Comparison of ENCODE assay signal across 10 mouse cellular contexts in the genomic region with DNA sequence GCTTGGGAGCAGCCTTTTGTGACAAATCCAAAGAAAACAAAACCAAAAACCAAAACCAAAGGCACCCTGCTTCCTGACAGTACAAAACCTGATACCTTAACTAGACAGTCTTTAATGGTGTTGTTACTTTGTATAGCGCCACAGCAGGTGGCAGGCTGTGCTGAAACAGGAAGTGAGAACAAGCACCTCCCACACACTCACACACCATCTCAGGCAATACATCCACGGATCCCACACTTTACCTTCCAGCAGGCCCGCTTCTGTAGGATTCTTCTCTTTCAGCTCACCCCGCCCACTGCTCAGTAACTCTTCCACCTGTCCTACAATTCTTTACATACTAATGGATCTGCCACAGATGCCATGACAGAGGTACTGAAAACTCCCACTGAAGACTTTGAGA. TPM values are rescaled to one million over a fixed set of nuclear protein-coding genes. Genes with fewer than 3 reads are reported as not detected.
DNase-seq lines count a peak whose midpoint lies in the region; ATAC-seq lines count a peak whose summit lies in the region.
"Had no signal": no experiment of that assay in that cellular context is flagged by ENCODE, and none has a peak within 500 bp of the region (broad histone marks: within the 10 kb centered on the region; RNA-seq: fewer than 3 reads in every experiment).

No protein-coding gene starts in this region.

- no peak for DNase-seq in frontal cortex, postnatal 25 days (ENCODE audit: low spot score in 2 of 2)
- peak; percentile 57 for DNase-seq in testis, postnatal 14 days (ENCODE audit: low spot score)
- DNase-seq in testis, postnatal 10 days (ENCODE audit: low spot score): no peak
- peak; percentile 57 to 95 for DNase-seq in left cerebral cortex, postnatal 25 days (ENCODE audit: low spot score in 2 of 2)
- peak; percentile 60 for DNase-seq in thymus, postnatal 4 days
- no peak for DNase-seq in urinary bladder, adult 2 months (ENCODE audit: low spot score)
- no peak for DNase-seq in retina, postnatal 1 day
- DNase-seq: cerebellum, adult 11-12 months; lung, embryonic 14.5 days had no signal

- intact Hi-C loops in left cerebral cortex, postnatal 25 days (cut with DNase I): loop anchor here (1.0 to 5.0 kb wide), 2 partner anchors 44 to 108 kb away; a partner anchor contains a TSS

- peak; percentile 96 for ATAC-seq in frontal cortex, adult (ENCODE audit: low TSS enrichment)

RNA-seq across cellular contexts. Expression of a gene that starts 44.6 kb away (rescaled TPM):
- total RNA-seq in left cerebral cortex, postnatal 25 days (2021): 10 to 100 TPM; 23.2 to 29.4 TPM
- 191 and 224 TPM in 2 replicates for polyA plus RNA-seq in urinary bladder, adult 2 months (2012; rRNA removed)

Comparison
In these comparisons a context has a peak if more than half of its experiments do, and no peak if none do; other contexts are left out.
1. DNase-seq: peak in testis, postnatal 14 days (single experiment), left cerebral cortex, postnatal 25 days (2 of 2) and thymus, postnatal 4 days (single experiment); none in frontal cortex, postnatal 25 days (0 of 2), testis, postnatal 10 days (single experiment), urinary bladder, adult 2 months (single experiment) and retina, postnatal 1 day (single experiment).